Comparison of ENCODE assay signal across 10 mouse cellular contexts in genomic region chr10:57822473-57822872, GRCm38 (mm10). TPM values are rescaled to one million over a fixed set of nuclear protein-coding genes. Genes with fewer than 3 reads are reported as not detected.
DNase-seq lines count a peak whose midpoint lies in the region; ATAC-seq and TF ChIP-seq lines count a peak whose summit lies in the region.
"Had no signal": no experiment of that assay in that cellular context is flagged by ENCODE, and none has a peak within 500 bp of the region (broad histone marks: within the 10 kb centered on the region; RNA-seq: fewer than 3 reads in every experiment).

No protein-coding gene starts in this region.

- H3K36me3 ChIP-seq in embryonic facial prominence, embryonic 14.5 days (ENCODE audit: control insufficient read depth, insufficient read depth, low read length): no peaks in the 10 kb centered on the region
- H3K36me3 ChIP-seq: lung, embryonic 15.5 days had no signal

- H3K4me3 ChIP-seq in embryonic facial prominence, embryonic 14.5 days (ENCODE audit: low read depth, low read length): no peak overlapping the region
- no peak overlapping the region for H3K4me3 ChIP-seq in layer of hippocampus, adult 2 months
- H3K4me3 ChIP-seq: lung, embryonic 15.5 days had no signal

- H3K9ac ChIP-seq in embryonic facial prominence, embryonic 14.5 days (ENCODE audit: low read depth, low read length): no peak overlapping the region
- H3K9ac ChIP-seq: lung, embryonic 15.5 days had no signal

- DNase-seq in embryo, embryonic 10 days (ENCODE audit: low spot score): peak; percentile 83
- DNase-seq in embryonic facial prominence, embryonic 14.5 days (ENCODE audit: low spot score): peak; percentile 13
- peak; percentile 64 to 83 for DNase-seq in layer of hippocampus, adult 2 months (ENCODE audit: low spot score in 2 of 2)
- DNase-seq in neural tube, embryonic 10.5 days (ENCODE audit: extremely low spot score, low spot score): peak; percentile 63
- no peak for DNase-seq in liver
- no peak for DNase-seq in urinary bladder, adult 18-20 months (ENCODE audit: low spot score in 2 of 2)
- DNase-seq in kidney, postnatal 10 days: no peak
- no peak for DNase-seq in heart, postnatal 36 days

- H3K4me1 ChIP-seq in embryonic facial prominence, embryonic 14.5 days (ENCODE audit: control insufficient read depth, insufficient read depth, low read length): no peaks in the 10 kb centered on the region
- H3K4me1 ChIP-seq: lung, embryonic 15.5 days had no signal

- peak; percentile 26; the same call in 1 of the 2 replicates for ATAC-seq in embryonic facial prominence, embryonic 14.5 days (ENCODE audit: low read depth)

- H3K4me2 ChIP-seq in embryonic facial prominence, embryonic 14.5 days (ENCODE audit: low read depth, low read length): no peak overlapping the region
- H3K4me2 ChIP-seq: lung, embryonic 15.5 days had no signal

- no peaks in the 10 kb centered on the region for H3K27me3 ChIP-seq in embryonic facial prominence, embryonic 14.5 days (replicated peaks; ENCODE audit: control insufficient read depth, insufficient read depth, low read length)
- H3K27me3 ChIP-seq: lung, embryonic 15.5 days had no signal

- intact Hi-C loops in heart, postnatal 36 days (cut with DNase I): no loop called here

- no peak for TF ChIP-seq CTCF in layer of hippocampus, adult 2 months (conservative IDR thresholded peaks at IDR 0.05)

- H3K27ac ChIP-seq in embryonic facial prominence, embryonic 14.5 days (replicated peaks; ENCODE audit: low read depth, low read length): no peak overlapping the region
- peak overlapping the region; percentile 90 for H3K27ac ChIP-seq in layer of hippocampus, adult 2 months
- H3K27ac ChIP-seq: kidney, postnatal 0 days; lung, embryonic 15.5 days had no signal

- 56% methylated on average over 3 of the region's 3 CpGs for WGBS in embryonic facial prominence, embryonic 14.5 days

- no peaks in the 10 kb centered on the region for H3K9me3 ChIP-seq in embryonic facial prominence, embryonic 14.5 days (ENCODE audit: control insufficient read depth, low read length)
- H3K9me3 ChIP-seq: lung, embryonic 15.5 days had no signal

RNA-seq across cellular contexts. Expression of gene Smpdl3a, which starts 28.3 kb away (rescaled TPM):
- 22.0 and 28.8 TPM in 2 replicates for polyA plus RNA-seq in embryonic facial prominence, embryonic 14.5 days (2014; fragmentation: Nextera tagmentation; extraction: Ambion mirVana)
- 10 to 100 TPM; 23.7 to 24.8 TPM for total RNA-seq in layer of hippocampus, adult 2 months (2021)
- 10 to 100 TPM; 59.1 to 64.4 TPM for total RNA-seq in heart, postnatal 36 days (2021)

RNA-seq across cellular contexts. Expression of gene Fabp7, which starts 37.8 kb away (rescaled TPM):
- 85.8 and 91.3 TPM in 2 replicates for polyA plus RNA-seq in embryonic facial prominence, embryonic 14.5 days (2014; fragmentation: Nextera tagmentation; extraction: Ambion mirVana)
- total RNA-seq in layer of hippocampus, adult 2 months (2021): 10 to 100 TPM; 69.9 to 86.0 TPM
- 1 to 10 TPM in 1 of 2 experiments, under 1 TPM in 1; 0.64 to 1.0 TPM for total RNA-seq in heart, postnatal 36 days (2021)

Comparison
In these comparisons a context has a peak if more than half of its experiments do, and no peak if none do; other contexts are left out.
1. DNase-seq: peak in embryo, embryonic 10 days (single experiment), embryonic facial prominence, embryonic 14.5 days (single experiment), layer of hippocampus, adult 2 months (2 of 2) and neural tube, embryonic 10.5 days (single experiment); none in liver (single experiment), urinary bladder, adult 18-20 months (0 of 2), kidney, postnatal 10 days (single experiment) and heart, postnatal 36 days (0 of 2).
2. RNA of gene Fabp7, which starts 37.8 kb away (total RNA-seq): 69.9 to 86.0 TPM in layer of hippocampus, adult 2 months; 0.64 to 1.0 TPM in heart, postnatal 36 days; every median in the first group is over 10 times any median in the second.